Mouse (Mus musculus): Measurements from ENCODE around the gene Vcp. TPM values are rescaled to one million over a fixed set of nuclear protein-coding genes. Genes with fewer than 3 reads are reported as not detected.

Gene Vcp
- total and polyA plus RNA-seq, 3 experiments, result 200 to 462 (median 237) TPM

GRCm38 (mm10) chr4:42956581-42956980, 43.7 kb downstream of the Vcp start:
- in situ Hi-C loops (cut with MboI; ENCODE audit: low pct_ligation_motif_present, low pct_unique_long_range_greater_than_20kb, low sequenced_read_pairs) (no loop called here), dilution Hi-C loops (cut with MboI; ENCODE audit: extremely low pct_ligation_motif_present, extremely low pct_unique_long_range_greater_than_20kb, low sequenced_read_pairs) (no loop called here)
- H3K4me2 ChIP-seq (ENCODE audit: insufficient read depth, low read depth, poor library complexity, severe bottlenecking), result no peak overlapping the region
- no peaks in the 10 kb centered on the region for H3K27me3 ChIP-seq (replicated peaks)
- H3K4me1 ChIP-seq (ENCODE audit: control insufficient read depth in 1 of 2, insufficient read depth in 2 of 2), result peaks cover 0 to 38% of the 10 kb centered on the region in 2 experiments
- H3K79me2 ChIP-seq (replicated peaks; ENCODE audit: control insufficient read depth, extremely low read depth, insufficient read depth, poor library complexity, severe bottlenecking), result no peaks in the 10 kb centered on the region
- DNase-seq (ENCODE audit: extremely low read depth), result no peak
- no peak overlapping the region for H3K4me3 ChIP-seq (replicated peaks in 1 of 3; ENCODE audit: low read depth in 2 of 3, low read length in 2 of 3, poor library complexity in 1 of 3)
- H3K9me3 ChIP-seq (replicated peaks; ENCODE audit: low read length), result no peaks in the 10 kb centered on the region
- H3K27ac ChIP-seq (ENCODE audit: insufficient read depth, low read depth), result no peak overlapping the region
- TF ChIP-seq USF2 (conservative IDR thresholded peaks at IDR 0.05; ENCODE audit: low read depth, low read length) (no peak), MEF2A (IDR thresholded peaks at IDR 0.05; ENCODE audit: borderline replicate concordance, low read depth, low read length) (no peak), POLR2AphosphoS2 (IDR thresholded peaks at IDR 0.05; ENCODE audit: low read depth, low read length) (no peak), KAT2A (IDR thresholded peaks at IDR 0.05; ENCODE audit: insufficient replicate concordance, low read length) (no peak), TCF12 (IDR thresholded peaks at IDR 0.05; ENCODE audit: low read depth, low read length) (no peak), ETS1 (conservative IDR thresholded peaks at IDR 0.05; ENCODE audit: low read depth, low read length) (no peak), JUN (IDR thresholded peaks at IDR 0.05; ENCODE audit: insufficient read depth, low read depth, low read length) (no peak), MAZ (IDR thresholded peaks at IDR 0.05; ENCODE audit: low read depth, low read length) (no peak)
- H3K36me3 ChIP-seq (replicated peaks in 1 of 2; ENCODE audit: control insufficient read depth in 1 of 2, insufficient read depth in 1 of 2, low read length in 1 of 2), result peaks cover 4 to 40% of the 10 kb centered on the region in 2 experiments
- no peak overlapping the region for H3K9ac ChIP-seq (ENCODE audit: insufficient read depth, low read depth)

GRCm38 (mm10) chr4:42955200-42955599, 45.1 kb downstream of the Vcp start:
- Histone ChIP-seq H3K9ac (ENCODE audit: insufficient read depth, low read depth) (no peak overlapping the region), H3K36me3 (replicated peaks in 1 of 2; ENCODE audit: control insufficient read depth in 1 of 2, insufficient read depth in 1 of 2, low read length in 1 of 2) (peaks cover 4 to 40% of the 10 kb centered on the region in 2 experiments), H3K27me3 (replicated peaks) (no peaks in the 10 kb centered on the region), H3K4me3 (replicated peaks in 1 of 3; ENCODE audit: low read depth in 2 of 3, low read length in 2 of 3, poor library complexity in 1 of 3) (no peak overlapping the region), H3K27ac (ENCODE audit: insufficient read depth, low read depth) (no peak overlapping the region), H3K4me2 (ENCODE audit: insufficient read depth, low read depth, poor library complexity, severe bottlenecking) (no peak overlapping the region), H3K4me1 (ENCODE audit: control insufficient read depth in 1 of 2, insufficient read depth in 2 of 2) (peaks cover 8 to 52% of the 10 kb centered on the region in 2 experiments), H3K9me3 (replicated peaks; ENCODE audit: low read length) (no peaks in the 10 kb centered on the region), H3K79me2 (replicated peaks; ENCODE audit: control insufficient read depth, extremely low read depth, insufficient read depth, poor library complexity, severe bottlenecking) (no peaks in the 10 kb centered on the region)
- in situ Hi-C loops (cut with MboI; ENCODE audit: low pct_ligation_motif_present, low pct_unique_long_range_greater_than_20kb, low sequenced_read_pairs), result no loop called here
- TF ChIP-seq IRF4 (IDR thresholded peaks at IDR 0.05; ENCODE audit: low read depth, low read length) (no peak), RAD21 (IDR thresholded peaks at IDR 0.05; ENCODE audit: low read depth, low read length) (no peak), MAZ (IDR thresholded peaks at IDR 0.05; ENCODE audit: low read depth, low read length) (no peak), MAX (IDR thresholded peaks at IDR 0.05; ENCODE audit: low read length) (no peak), RCOR1 (conservative IDR thresholded peaks at IDR 0.05; ENCODE audit: low read depth, low read length) (no peak), ZKSCAN1 (IDR thresholded peaks at IDR 0.05; ENCODE audit: borderline replicate concordance, low read depth, low read length) (no peak), PAX5 (IDR thresholded peaks at IDR 0.05; ENCODE audit: low read length) (no peak), NRF1 (IDR thresholded peaks at IDR 0.05; ENCODE audit: low read depth, low read length) (no peak), SMC3 (IDR thresholded peaks at IDR 0.05; ENCODE audit: low read depth, low read length) (no peak)
- DNase-seq (ENCODE audit: extremely low read depth), result no peak
- dilution Hi-C loops (cut with MboI; ENCODE audit: extremely low pct_ligation_motif_present, extremely low pct_unique_long_range_greater_than_20kb, low sequenced_read_pairs), result no loop called here
